Mouse (Mus musculus) intestine, embryonic 14.5 days (tissue): ENCODE data around the gene Parp16. TPM values are rescaled to one million over a fixed set of nuclear protein-coding genes. Genes with fewer than 3 reads are reported as not detected.

Experiments used
- ATAC-seq: fragments of 200-750 bp; cut with Nextera tagmentation; replicated peaks from 2 replicates; pipeline ENCODE4 v1.8.0; 2017; ENCODE audit warnings: low read depth, moderate number of reproducible peaks, moderate TSS enrichment, moderate library complexity; ENCODE audit not compliant: low FRiP score, low TSS enrichment
- DNase-seq: peaks from one replicate; pipeline ENCODE4 v3.0.0-alpha.2; 2018; ENCODE audit warnings: low spot score
- H3K27ac ChIP-seq: fragments of 300-500 bp; sonication (generic); 2 replicates; pipeline ENCODE4 v1.5.1; 2014; ENCODE audit warnings: low read depth, mild to moderate bottlenecking, control low read depth
- H3K27me3 ChIP-seq: fragments of 300-500 bp; sonication (generic); replicated peaks from 2 replicates; pipeline ENCODE4 v1.6.1; 2014; ENCODE audit warnings: low read length, control low read depth; ENCODE audit not compliant: control insufficient read depth, insufficient read depth
- H3K36me3 ChIP-seq: fragments of 300-500 bp; sonication (generic); 2 replicates; pipeline ENCODE4 v1.6.1; 2014; ENCODE audit warnings: low read length, control low read depth; ENCODE audit not compliant: control insufficient read depth, insufficient read depth
- H3K4me1 ChIP-seq: fragments of 300-500 bp; sonication (generic); replicated peaks from 2 replicates; pipeline ENCODE4 v1.6.1; 2014; ENCODE audit warnings: low read length, control low read depth, mixed read lengths; ENCODE audit not compliant: control insufficient read depth, insufficient read depth
- H3K4me2 ChIP-seq: fragments of 300-500 bp; sonication (generic); 2 replicates; pipeline ENCODE4 v1.6.1; 2014; ENCODE audit warnings: low read length
- H3K4me3 ChIP-seq: fragments of 300-500 bp; sonication (generic); 2 replicates; pipeline ENCODE4 v1.5.1; 2014; ENCODE audit warnings: low read depth, low read length, control low read depth, mixed read lengths
- H3K9ac ChIP-seq: fragments of 300-500 bp; sonication (generic); 2 replicates; pipeline ENCODE4 v1.6.1; 2014; ENCODE audit warnings: mild to moderate bottlenecking, low read length
- H3K9me3 ChIP-seq: fragments of 300-500 bp; sonication (generic); 2 replicates; pipeline ENCODE4 v1.6.1; 2016; ENCODE audit warnings: low read length, control low read depth; ENCODE audit not compliant: control insufficient read depth
- WGBS: fragments of 180-500 bp; shearing (Covaris S2); extraction: QIAGEN DNeasy Blood & Tissue Kit; methylation state at CpG from one replicate; pipeline ENCODE4 v1.1.7; 2014; 5-methylcytosine and 5-hydroxymethylcytosine counted together
- polyA plus RNA-seq: library from polyadenylated mRNA; unstranded; fragments of >200 nt; fragmentation: Nextera tagmentation; extraction: Ambion mirVana; gene quantifications from 2 replicates; pipeline ENCODE4 v1.2.1, GENCODE M21; 2014

The Parp16 gene
- polyA plus RNA-seq, 1 experiment from 2014 or later, result 9.1 TPM

DNA sequence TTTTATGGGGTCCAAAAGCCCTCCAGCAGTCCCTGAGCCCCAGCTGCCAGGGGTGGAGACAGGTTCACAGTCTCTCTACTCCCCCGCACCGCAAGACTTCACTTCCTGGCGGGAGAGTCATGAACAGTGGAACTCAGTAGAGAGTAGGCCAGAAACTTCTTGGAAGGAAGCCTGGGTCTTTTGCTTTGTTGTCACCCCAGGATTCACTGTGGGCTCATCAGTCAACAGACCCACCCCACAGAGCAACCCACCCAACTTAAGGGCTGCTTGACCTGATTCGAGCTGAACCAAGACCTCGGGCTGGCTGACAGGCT is 53.2 kb downstream of the Parp16 start:
- no peak for ATAC-seq
- no peaks in the 10 kb centered on the region for H3K9me3 ChIP-seq
- no peak overlapping the region for H3K9ac ChIP-seq
- no peak for DNase-seq
- no peak overlapping the region for H3K27ac ChIP-seq
- no peak overlapping the region for H3K4me3 ChIP-seq
- H3K36me3 ChIP-seq, result no peaks in the 10 kb centered on the region
- peaks cover 13% of the 10 kb centered on the region for H3K4me1 ChIP-seq
- H3K4me2 ChIP-seq, result no peak overlapping the region
- 91% methylated on average over 5 of the region's 5 CpGs for WGBS
- no peaks in the 10 kb centered on the region for H3K27me3 ChIP-seq

DNA sequence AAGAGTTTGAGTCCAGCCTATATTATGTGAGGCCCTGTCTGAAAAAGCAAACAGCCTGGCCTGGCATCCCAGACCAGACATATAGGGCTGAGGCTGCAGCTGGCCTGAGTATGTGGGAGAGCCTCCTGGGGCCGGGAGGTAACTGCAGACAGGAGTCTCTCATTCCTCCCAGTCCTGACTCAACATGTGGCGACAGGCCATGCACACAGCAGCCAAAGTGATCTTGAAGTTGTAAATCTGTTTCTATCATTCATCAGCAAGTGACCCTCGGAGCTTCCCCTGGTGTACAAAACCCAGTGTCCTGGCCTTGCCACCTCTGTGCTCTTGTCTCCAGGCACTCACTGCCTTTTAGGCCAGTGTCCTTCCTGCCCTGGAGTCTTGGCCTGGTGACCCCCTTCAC is 56.9 kb downstream of the Parp16 start:
- H3K36me3 ChIP-seq, result no peaks in the 10 kb centered on the region
- H3K9ac ChIP-seq, result no peak overlapping the region
- no peaks in the 10 kb centered on the region for H3K9me3 ChIP-seq
- DNase-seq (no peak), ATAC-seq (no peak)
- H3K4me3 ChIP-seq, result no peak overlapping the region
- H3K27me3 ChIP-seq, result no peaks in the 10 kb centered on the region
- no peak overlapping the region for H3K27ac ChIP-seq
- WGBS, result 61% methylated on average over 3 of the region's 3 CpGs
- H3K4me2 ChIP-seq, result no peak overlapping the region
- H3K4me1 ChIP-seq, result no peaks in the 10 kb centered on the region

DNA sequence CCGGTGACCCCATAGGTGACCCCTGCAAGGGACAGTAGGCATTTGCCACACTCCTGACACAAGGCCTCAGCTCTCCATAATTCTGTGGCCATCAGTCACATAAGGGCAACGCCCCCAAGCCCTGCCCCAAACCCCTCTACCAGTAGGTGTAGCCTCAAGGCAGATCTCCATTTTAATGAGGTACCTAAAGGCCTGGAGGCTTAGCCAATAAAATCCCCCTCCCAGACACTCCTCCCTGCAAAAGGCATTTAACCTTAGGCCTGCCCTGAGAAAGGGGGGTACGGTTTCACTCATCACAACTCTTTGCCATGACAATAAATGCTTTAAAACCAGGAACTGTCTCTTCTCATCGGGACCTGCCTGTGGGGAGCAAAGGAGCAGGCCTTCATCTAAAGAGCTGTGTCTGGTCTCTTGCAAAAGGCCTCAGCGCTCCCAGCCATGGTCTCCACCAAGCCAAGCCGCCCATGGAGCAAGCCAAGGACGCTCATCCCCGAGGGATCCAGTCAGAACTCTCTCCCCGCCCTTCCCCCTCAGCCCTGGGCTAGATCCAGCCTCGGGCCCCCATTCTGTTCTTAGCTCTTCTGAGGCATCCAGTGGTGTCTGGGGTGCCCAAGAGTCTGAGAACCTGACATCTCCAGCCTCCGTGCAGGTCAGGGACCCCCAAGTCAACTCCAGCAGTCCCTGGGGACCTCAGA is 60.9 kb downstream of the Parp16 start:
- no peak overlapping the region for H3K4me3 ChIP-seq
- no peaks in the 10 kb centered on the region for H3K4me1 ChIP-seq
- H3K27me3 ChIP-seq, result no peaks in the 10 kb centered on the region
- no peak overlapping the region for H3K9ac ChIP-seq
- no peak for ATAC-seq
- 69% methylated on average over 11 of the region's 11 CpGs for WGBS
- H3K36me3 ChIP-seq, result no peaks in the 10 kb centered on the region
- H3K9me3 ChIP-seq, result no peaks in the 10 kb centered on the region
- H3K4me2 ChIP-seq, result no peak overlapping the region
- DNase-seq, result no peak
- H3K27ac ChIP-seq, result no peak overlapping the region

DNA sequence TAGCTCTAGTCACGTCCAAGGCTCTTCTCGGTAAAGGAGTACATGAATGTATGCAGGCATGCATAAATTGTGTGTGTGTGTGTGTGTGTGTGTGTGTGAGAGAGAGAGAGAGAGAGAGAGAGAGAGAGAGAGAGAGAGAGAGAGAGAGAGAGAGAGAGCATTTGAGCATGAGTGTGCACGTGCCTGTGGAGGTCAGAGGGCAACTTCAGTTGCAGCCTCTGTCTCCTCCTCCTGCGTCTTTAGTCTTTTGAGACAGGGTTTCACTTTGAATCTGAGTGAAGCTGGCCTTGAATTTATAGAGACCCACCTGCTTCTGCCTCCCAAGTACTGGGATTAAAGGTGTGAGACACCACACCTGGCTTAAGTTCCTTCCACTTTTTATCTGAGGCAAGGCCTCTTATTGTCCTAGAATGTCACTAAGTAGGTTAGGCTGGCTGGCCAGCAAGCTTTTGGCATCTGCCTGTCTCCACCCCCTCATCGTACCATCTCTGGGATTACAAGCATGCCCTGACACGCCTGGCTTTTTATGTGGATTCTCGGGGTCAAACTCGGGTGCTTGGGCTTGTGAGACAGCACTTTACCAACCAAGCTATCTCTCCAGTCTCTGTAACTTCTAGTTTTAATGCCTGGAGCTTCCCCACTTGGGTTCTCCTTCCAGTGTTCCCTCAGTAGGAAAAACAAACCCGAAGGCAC is 62.2 kb downstream of the Parp16 start:
- no peaks in the 10 kb centered on the region for H3K36me3 ChIP-seq
- no peaks in the 10 kb centered on the region for H3K27me3 ChIP-seq
- no peak overlapping the region for H3K9ac ChIP-seq
- no peak for DNase-seq
- no peak overlapping the region for H3K27ac ChIP-seq
- H3K9me3 ChIP-seq, result no peaks in the 10 kb centered on the region
- H3K4me3 ChIP-seq, result no peak overlapping the region
- 67% methylated on average over 9 of the region's 9 CpGs for WGBS
- H3K4me2 ChIP-seq, result no peak overlapping the region
- no peaks in the 10 kb centered on the region for H3K4me1 ChIP-seq
- no peak for ATAC-seq

DNA sequence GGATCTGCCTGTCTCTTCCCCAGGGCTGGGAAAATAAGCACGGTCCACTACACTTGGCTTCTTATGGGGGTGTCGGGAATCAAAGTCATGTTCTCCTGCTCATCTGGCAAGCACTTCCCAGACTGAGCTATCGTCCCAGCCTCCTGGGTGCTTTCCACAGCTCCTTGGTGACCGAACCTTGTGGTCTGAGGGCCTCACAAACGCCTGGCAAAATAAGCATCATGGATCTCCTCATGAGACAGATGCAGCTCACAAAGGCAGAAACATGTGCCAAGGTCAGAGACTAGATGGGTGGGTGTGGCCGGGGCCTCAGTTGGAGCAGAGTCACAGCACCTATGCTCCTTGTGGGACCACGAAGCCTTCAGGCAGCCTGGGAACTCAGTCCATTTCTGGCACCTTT is 64.2 kb downstream of the Parp16 start:
- no peak overlapping the region for H3K9ac ChIP-seq
- H3K9me3 ChIP-seq, result no peaks in the 10 kb centered on the region
- no peak overlapping the region for H3K4me3 ChIP-seq
- no peak overlapping the region for H3K4me2 ChIP-seq
- no peaks in the 10 kb centered on the region for H3K36me3 ChIP-seq
- 71% methylated on average over 7 of the region's 7 CpGs for whole genome bisulfite sequencing
- no peak overlapping the region for H3K27ac ChIP-seq
- DNase-seq (no peak), ATAC-seq (no peak)
- H3K27me3 ChIP-seq, result no peaks in the 10 kb centered on the region
- no peaks in the 10 kb centered on the region for H3K4me1 ChIP-seq

DNA sequence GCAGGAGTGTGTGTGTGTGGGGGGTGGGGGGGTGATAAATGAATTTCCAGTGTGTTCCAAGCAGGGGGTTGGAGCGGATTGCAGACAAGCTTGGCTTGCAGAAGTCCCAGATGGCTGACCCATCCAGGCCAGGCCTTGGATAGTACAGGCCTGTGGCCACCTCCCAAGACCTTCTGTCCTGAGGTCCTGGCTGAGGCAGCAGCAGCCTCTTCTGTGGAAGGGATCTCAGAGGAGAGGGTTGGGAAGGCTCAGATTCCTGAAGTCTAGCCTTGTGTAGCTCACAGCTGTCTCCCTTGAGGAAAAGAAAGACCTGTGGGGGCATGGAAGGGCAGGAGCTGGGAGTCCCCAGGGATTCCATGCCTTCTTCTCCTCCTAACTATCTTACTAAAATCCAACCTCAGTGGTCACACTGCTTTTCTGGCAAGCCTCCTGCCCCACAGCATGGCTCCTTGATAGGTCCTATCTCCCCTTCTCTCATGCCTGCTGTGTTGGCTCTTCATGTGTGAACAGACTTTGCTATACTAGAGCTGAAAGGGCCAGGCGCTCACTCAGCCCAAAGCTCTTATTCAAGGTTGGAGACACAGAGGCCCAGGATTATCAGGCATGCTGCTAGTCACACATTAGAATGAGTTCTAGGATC is 66.6 kb downstream of the Parp16 start:
- Histone ChIP-seq H3K36me3 (no peaks in the 10 kb centered on the region), H3K27me3 (no peaks in the 10 kb centered on the region), H3K27ac (no peak overlapping the region), H3K4me1 (peaks cover 4% of the 10 kb centered on the region; the same call in 1 of the 2 replicates), H3K9me3 (no peaks in the 10 kb centered on the region), H3K4me2 (no peak overlapping the region), H3K4me3 (no peak overlapping the region), H3K9ac (no peak overlapping the region)
- 79% methylated on average over 2 of the region's 2 CpGs for WGBS
- no peak for ATAC-seq
- DNase-seq, result no peak

DNA sequence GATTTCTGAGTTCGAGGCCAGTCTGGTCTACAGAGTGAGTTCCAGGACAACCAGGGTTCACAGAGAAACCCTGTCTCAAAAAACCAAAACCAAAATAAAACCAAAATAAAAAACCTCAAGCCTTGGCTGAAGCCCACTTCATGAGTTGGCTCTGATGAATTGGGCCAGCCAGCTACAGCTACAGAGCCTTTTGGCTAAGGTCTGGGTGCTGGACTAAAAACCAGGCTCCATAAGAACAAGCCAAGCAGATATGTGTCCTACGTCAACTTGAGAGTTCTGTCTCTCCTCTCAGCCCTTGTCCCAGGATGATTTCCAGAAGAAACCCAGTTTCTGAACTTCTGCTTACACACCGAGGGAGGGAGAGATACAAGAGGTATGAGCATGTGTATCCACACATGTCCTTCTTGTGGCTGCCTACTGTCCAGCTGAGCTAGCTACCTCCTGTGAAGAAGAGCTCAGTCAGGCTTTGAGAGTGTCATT is 67.5 kb downstream of the Parp16 start:
- no peak for ATAC-seq
- no peaks in the 10 kb centered on the region for H3K36me3 ChIP-seq
- H3K27ac ChIP-seq, result no peak overlapping the region
- peaks cover 4% of the 10 kb centered on the region; the same call in 1 of the 2 replicates for H3K4me1 ChIP-seq
- H3K4me3 ChIP-seq, result no peak overlapping the region
- H3K9ac ChIP-seq, result no peak overlapping the region
- no peaks in the 10 kb centered on the region for H3K9me3 ChIP-seq
- no peak for DNase-seq
- no peaks in the 10 kb centered on the region for H3K27me3 ChIP-seq
- no peak overlapping the region for H3K4me2 ChIP-seq
- WGBS, result 92% methylated on average over 3 of the region's 3 CpGs

DNA sequence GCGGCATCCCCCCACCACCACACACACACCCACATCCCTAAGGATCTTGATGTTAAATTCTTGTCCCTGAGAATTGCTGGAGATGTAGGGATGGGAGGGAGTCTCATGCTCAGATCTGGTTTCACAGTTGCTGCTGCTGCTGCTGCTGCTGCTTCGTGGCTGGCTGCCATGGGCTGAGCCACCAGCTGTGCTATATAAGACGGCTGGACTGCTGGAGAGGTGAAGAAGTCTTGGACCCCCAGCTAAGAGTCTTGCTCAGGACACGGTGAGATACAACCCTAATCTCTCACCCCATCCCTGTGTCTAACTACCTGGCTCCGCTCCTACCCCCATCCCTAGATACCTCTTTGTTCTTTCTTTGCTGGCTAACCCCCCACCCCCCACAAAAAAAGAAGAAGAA is 69.8 kb downstream of the Parp16 start, which contains the start of gene Cilp:
TSS of gene Cilp (plus strand) at position 222 of the 400 bp plus-strand sequence.
- WGBS, result 54% methylated on average over 5 of the region's 5 CpGs
- ATAC-seq, result no peak
- no peaks in the 10 kb centered on the region for H3K36me3 ChIP-seq
- peak; percentile 57 for DNase-seq
- no peaks in the 10 kb centered on the region for H3K27me3 ChIP-seq
- H3K4me1 ChIP-seq, result peaks cover 7% of the 10 kb centered on the region; the same call in 1 of the 2 replicates
- H3K9me3 ChIP-seq, result no peaks in the 10 kb centered on the region
- H3K27ac ChIP-seq, result peak within 1 kb of the TSS; percentile 28; the same call in 1 of the 2 replicates
- no peak within 1 kb of the TSS for H3K4me2 ChIP-seq
- no peak within 1 kb of the TSS for H3K9ac ChIP-seq
- H3K4me3 ChIP-seq, result no peak within 1 kb of the TSS
